Mouse (Mus musculus): ENCODE results near the gene Sox11. TPM values are rescaled to one million over a fixed set of nuclear protein-coding genes. Genes with fewer than 3 reads are reported as not detected.

Gene Sox11
- total RNA-seq, 2 experiments from 2014 or later, result 17.6 to 17.9 TPM

DNA sequence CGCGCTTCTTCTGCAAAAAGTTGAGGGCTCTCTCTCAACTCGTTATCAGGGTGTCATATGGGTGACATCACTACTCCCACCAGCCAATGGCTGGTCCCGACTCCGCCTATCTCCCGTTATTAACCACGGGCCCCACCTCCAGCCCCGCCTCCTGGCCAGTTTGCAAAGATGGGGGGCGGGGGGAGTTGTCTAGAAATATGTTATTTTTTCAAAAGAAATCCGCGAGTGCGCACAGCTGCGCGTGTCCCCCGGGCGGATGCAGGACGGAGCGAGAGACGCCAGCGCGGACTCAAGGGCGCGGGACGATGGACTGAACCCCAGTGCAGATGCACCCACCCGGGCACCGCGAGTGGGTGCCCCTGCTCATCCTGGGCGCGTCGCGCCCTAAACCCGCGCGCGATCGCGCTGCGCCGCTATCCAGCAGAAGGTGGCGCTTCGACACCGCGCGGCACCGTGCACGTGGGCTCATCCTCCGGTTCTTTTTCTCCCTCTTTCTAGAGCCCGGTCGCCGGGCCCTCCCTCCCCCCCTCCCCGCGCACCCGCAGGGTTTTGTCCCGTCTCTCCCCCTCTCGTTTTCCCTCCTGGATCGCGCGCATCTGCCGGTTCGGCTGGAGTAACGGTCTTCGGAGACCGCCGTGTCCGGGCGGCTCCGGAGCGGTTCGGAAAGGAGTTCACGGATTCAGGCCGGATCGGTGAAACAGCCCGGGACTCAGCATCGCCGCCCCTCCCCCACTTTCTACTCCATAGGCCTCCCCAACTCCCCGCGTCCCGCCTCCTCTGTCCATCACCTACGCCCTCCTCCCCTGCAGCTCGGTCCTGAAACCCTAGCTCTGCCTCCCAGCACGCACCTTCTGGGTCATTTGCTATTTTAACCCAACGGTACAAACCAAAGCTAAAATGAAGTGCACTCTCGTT is 574 bp upstream of the Sox11 start:
- Histone ChIP-seq H3K27ac (peak overlapping the region; percentile 89), H3K4me3 (peak overlapping the region; percentile 88)
- peak; percentile 91 to 95 for DNase-seq (ENCODE audit: low spot score in 2 of 2)
- TF ChIP-seq CTCF (conservative IDR thresholded peaks at IDR 0.05), result peak; percentile 86

DNA sequence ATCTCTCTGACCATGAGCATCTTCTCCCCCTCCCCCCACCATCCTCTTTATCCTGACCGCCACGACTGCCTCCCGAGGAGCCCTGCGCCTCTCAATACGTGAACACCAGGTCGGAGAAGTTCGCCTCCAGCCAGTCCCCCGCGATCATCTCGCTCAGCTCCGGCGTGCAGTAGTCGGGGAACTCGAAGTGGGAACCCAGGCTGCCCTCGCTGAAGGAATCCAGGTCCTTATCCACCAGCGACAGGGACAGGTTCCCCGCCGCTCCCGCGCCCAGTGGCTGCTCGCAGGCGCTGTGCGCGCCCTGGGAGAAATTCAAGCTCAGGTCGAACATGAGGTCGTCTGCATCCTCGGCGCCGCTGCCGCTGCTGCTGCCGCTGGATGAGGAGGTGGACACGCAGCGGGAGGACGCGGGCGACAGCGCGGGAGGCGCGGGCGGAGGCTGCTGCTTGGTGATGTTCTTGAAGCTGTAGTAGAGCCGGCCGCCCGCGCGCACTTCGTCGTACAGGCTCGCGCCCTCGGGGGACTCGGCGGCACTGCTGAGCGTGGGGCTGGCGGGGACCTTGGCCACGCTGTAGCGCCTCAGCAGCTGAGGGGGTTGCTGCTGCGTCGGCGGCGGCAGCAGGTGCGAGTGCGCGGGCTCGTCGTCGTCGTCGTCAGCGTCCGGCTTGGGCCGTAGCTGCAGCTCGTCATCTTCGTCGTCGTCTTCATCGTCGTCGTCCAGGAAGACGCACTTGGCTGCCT is 1.1 kb downstream of the Sox11 start:
- no peak for TF ChIP-seq CTCF (conservative IDR thresholded peaks at IDR 0.05)
- peak; percentile 13 to 56 for DNase-seq (ENCODE audit: low spot score in 2 of 2)
- Histone ChIP-seq H3K4me3 (peak overlapping the region; percentile 88), H3K27ac (peak overlapping the region; percentile 88)

DNA sequence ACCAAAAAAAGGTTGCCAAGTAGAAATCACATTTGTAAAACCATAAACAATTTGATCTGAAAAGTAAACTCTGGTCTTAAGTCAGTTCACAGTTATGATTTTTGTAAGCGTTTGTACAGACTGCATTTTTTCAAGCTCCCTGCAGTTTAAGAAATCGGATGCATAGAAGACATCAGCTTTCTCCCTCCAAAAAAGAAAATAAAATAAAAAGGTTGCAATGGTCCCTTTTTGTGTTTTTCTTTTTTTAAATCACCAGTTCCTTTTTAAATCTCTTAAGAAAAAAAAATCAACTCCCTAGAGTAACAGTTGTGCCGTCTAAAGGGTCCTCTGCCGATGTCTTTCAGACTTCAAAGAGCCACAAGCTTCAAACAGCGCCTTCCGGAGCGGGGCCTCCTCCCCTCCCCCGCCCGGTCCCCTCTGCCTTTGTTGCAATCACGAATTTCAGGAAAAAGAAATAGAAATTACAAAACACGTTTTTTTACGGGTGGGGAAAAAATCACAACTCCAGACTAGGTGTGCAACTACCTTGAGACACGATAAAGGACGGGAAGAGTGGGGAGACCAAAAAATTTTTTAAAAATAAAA is 1.8 kb downstream of the Sox11 start:
- no peak for DNase-seq (ENCODE audit: low spot score in 2 of 2)
- Histone ChIP-seq H3K4me3 (peak overlapping the region; percentile 88), H3K27ac (peak overlapping the region; percentile 88)
- no peak for TF ChIP-seq CTCF (conservative IDR thresholded peaks at IDR 0.05)

DNA sequence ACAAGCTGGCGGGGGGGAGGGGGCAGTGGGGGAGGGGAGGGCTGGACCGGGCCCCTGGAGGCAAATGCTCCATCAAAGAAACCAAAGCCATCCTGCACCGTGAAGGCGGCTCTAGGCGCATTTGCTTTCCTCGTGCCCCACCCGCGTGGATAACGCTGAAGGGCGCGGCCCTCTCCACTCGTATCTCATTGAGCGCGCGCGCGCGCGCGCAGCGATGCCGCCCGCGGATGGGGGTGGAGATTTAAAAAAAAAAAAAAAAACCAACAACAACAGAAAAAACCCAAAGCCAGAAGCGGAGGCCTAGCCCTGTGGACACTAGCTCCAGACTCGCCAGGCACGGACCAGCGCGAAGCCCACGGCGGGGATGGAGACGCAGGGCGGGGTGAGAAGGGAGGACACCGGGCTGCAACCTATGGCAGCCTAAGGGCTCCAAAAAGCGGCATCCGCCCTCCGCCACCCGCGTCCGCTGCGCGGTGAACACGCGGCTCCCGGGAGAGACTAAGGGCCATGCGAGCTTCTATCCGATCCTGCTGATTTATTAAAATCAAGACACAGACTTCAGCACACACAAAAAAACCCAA is 3.1 kb downstream of the Sox11 start:
- Histone ChIP-seq H3K4me3 (peak overlapping the region; percentile 88), H3K27ac (peak overlapping the region; percentile 88)
- no peak for TF ChIP-seq CTCF (conservative IDR thresholded peaks at IDR 0.05)
- DNase-seq (ENCODE audit: low spot score in 2 of 2), result peak; percentile 29 to 62

DNA sequence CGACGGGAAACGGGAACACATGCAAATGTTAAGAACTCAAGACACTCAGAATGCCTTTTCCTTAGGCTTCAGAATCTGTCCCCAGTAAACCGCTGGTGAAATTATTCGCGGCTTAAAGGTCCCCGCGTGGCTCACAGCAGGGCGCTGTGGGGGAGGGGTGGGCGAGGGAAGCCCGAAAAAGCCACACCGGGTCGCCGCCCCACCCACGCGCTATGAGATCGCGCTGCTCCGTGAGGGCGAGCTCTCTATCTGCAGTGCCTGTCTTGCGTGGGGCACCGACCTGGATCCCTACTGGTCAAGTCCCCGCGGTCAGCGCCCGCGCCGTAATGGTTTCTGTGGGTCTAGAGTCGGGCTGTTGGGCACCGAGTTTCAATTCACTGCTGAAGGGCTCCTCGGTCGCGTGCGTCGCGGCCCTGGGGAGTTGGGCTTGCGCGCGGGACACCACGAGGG is 3.6 kb downstream of the Sox11 start:
- peak overlapping the region; percentile 88 for H3K27ac ChIP-seq
- TF ChIP-seq CTCF (conservative IDR thresholded peaks at IDR 0.05), result no peak

DNA sequence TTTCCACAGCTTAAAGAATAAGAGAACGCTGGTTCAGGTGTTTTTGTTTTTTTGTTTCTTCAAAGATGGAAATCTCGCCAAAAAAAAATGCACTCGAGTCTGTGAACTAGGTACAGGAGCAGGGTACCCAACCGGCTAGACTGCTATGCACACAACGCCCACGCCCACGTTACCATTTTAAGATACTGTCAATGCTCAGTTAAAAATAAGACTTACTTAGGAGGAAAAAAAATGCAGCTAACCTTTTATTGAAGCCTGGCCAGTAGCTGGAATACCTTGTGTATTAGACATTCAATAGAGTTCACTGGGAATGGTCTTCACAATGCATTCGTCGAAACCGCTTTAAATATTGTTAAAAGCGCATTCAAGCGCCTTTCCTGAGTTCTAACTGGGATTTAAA is 4.3 kb downstream of the Sox11 start:
- peak overlapping the region; percentile 88 for H3K27ac ChIP-seq
- DNase-seq (ENCODE audit: low spot score in 2 of 2), result no peak
- TF ChIP-seq CTCF (conservative IDR thresholded peaks at IDR 0.05), result no peak
- H3K4me3 ChIP-seq, result peak overlapping the region; percentile 88

More for the DNA sequence above, 3.6 kb downstream of the Sox11 start:
- peak overlapping the region; percentile 88 for H3K4me3 ChIP-seq
- peak; percentile 33 to 56 for DNase-seq (ENCODE audit: low spot score in 2 of 2)

DNA sequence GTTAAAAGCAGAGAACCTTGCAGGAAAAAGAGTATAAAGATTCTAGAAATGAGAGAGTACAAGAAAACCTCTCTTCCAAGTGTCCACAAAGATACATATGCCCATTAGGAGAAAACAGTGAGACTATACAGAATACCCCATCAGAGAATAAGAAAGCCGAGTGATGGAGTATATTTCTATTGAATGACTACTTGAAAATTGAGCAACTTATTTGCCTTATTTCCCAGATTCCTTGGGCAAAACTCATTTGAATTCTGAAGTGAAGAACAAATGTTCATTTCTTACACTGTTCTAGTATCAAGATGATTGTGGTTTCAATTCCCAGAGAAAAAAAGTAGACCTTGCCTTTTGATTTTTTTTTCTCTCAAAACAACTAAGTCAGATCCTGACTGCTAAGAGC is 4.9 kb downstream of the Sox11 start:
- DNase-seq (ENCODE audit: low spot score in 2 of 2), result no peak
- H3K27ac ChIP-seq, result peak overlapping the region; percentile 88; the same call in 1 of the 2 replicates
- no peak for TF ChIP-seq CTCF (conservative IDR thresholded peaks at IDR 0.05)
- H3K4me3 ChIP-seq, result peak overlapping the region; percentile 88

DNA sequence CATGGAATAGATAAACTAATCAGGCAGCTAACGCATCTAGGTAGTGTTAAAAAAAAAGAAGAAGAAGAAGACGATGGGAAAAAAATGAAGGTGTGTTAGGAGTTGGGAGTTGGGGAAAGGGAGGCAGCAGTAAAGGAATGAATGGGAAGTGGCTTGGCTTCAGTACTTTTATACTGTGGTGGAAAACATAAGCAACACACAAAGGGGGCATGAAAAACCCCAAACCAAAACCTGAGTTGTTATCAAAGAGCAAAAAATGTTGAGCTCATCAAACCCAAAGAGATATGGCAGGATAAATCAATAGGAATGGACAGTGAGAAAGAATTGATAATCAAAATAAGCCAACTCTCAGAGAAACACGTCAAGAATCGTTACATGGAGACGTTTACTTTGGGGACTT is 5.6 kb downstream of the Sox11 start:
- no peak for DNase-seq (ENCODE audit: low spot score in 2 of 2)
- no peak for TF ChIP-seq CTCF (conservative IDR thresholded peaks at IDR 0.05)
- Histone ChIP-seq H3K27ac (no peak overlapping the region), H3K4me3 (no peak overlapping the region; the same call in 1 of the 2 replicates)

DNA sequence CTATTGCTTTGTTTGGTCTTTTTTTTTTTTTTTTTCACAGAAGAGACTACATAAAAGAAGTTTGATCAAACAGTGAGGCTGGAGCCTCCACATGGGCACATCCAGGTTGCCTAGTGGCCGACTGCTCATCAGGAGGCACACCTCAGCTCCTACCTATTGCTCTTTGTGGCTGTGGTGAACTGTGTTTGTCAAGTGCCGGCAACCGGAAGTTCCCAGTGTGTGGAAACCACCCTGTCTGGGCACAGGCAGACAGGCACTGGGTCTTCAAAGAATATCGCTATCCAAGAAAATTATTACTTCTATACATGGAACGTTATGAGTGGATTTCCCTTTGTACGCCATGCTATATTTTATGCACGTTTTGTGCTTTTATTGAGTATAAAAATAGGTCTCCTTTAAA is 6.0 kb downstream of the Sox11 start:
- no peak for TF ChIP-seq CTCF (conservative IDR thresholded peaks at IDR 0.05)
- no peak for DNase-seq (ENCODE audit: low spot score in 2 of 2)
- H3K4me3 ChIP-seq, result no peak overlapping the region
- H3K27ac ChIP-seq, result no peak overlapping the region

DNA sequence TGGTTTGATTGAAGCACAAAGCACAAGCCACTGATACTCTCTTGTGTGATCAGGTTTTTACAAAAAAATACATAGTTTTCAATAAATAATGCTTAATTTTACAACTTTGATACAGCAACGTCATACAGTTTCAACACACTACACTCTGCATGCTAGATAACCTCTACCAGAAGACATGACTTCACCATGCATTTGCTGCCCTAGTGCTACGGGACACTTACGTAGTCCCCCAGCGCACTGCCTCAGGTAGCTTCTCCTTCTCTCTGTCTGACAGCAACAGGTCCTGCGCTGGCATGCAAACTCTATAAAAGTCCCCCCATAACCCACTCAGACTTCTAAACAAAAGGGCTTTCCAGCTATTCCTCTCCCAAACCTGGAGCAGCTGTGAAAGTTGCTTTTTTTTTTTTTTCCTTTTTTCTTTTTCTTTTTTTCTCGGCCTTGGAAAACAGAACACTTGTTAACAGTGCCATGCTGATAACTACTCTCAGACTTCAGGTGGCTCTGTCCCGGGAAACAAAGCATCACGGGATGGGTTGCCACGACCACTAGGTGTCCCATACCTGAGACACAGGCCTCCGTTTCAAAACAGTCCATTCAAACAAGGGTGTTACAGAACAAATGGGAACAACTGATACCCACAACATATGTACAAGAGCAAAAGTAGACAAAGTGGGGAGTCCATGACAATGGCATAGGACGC is 6.9 kb downstream of the Sox11 start:
- no peak for DNase-seq (ENCODE audit: low spot score in 2 of 2)
- Histone ChIP-seq H3K4me3 (no peak overlapping the region), H3K27ac (no peak overlapping the region)
- TF ChIP-seq CTCF (conservative IDR thresholded peaks at IDR 0.05), result peak; percentile 34; the same call in 1 of the 2 replicates

DNA sequence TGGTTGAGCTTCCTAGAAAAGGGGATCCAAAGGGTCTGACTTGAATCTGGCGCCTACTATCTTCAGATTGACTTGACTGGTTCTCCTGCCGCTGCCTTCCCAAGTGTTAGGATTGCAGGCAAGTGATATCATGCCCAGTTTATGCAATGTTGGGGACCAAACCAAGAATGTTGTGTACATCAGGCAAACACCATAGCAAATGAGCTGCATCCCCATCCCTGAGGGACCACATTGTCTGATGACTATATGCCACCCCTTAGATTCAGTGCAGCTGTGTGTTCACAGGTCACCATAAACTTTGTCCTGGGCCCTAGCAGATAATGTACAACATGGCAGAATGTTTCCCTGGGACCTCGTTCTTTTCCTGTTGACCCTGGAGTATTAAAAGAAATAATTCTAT is 8.8 kb downstream of the Sox11 start:
- H3K27ac ChIP-seq, result no peak overlapping the region
- no peak overlapping the region for H3K4me3 ChIP-seq
- no peak for TF ChIP-seq CTCF (conservative IDR thresholded peaks at IDR 0.05)
- no peak for DNase-seq (ENCODE audit: low spot score in 2 of 2)

DNA sequence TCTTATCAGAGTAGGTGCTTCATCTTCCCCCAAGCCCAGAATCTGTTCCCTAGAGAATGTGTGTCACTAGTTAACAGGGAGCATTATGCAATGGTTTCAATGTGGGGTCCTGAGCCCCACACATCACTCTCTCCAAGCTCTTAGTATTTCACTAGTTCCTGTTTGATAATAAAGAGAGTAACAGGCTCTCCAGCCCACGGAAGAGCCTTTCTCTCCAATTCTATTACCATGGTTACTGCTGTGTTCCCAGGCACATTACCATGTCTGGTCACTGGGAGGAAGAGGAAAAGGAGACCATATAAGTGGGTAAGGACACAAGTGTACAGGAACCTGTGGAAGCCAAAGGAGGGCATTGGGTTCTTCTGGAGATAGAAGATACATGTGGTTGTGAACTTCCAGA is 19.0 kb downstream of the Sox11 start:
- Histone ChIP-seq H3K4me3 (no peak overlapping the region), H3K27ac (peak overlapping the region; percentile 67)
- peak; percentile 24 to 32 for DNase-seq (ENCODE audit: low spot score in 2 of 2)
- TF ChIP-seq CTCF (conservative IDR thresholded peaks at IDR 0.05), result peak; percentile 17; the same call in 1 of the 2 replicates
